Mouse (Mus musculus) retina, embryonic 14.5 days (tissue): ENCODE data around the gene Pip5kl1.
A peak's percentile ranks its signal among the peaks of the same experiment; 100 is the strongest.

Experiments used
- DNase-seq: peaks from one replicate; pipeline ENCODE4 v3.0.0-alpha.2; 2015; ENCODE audit warnings: low spot score

Gene Pip5kl1

DNA sequence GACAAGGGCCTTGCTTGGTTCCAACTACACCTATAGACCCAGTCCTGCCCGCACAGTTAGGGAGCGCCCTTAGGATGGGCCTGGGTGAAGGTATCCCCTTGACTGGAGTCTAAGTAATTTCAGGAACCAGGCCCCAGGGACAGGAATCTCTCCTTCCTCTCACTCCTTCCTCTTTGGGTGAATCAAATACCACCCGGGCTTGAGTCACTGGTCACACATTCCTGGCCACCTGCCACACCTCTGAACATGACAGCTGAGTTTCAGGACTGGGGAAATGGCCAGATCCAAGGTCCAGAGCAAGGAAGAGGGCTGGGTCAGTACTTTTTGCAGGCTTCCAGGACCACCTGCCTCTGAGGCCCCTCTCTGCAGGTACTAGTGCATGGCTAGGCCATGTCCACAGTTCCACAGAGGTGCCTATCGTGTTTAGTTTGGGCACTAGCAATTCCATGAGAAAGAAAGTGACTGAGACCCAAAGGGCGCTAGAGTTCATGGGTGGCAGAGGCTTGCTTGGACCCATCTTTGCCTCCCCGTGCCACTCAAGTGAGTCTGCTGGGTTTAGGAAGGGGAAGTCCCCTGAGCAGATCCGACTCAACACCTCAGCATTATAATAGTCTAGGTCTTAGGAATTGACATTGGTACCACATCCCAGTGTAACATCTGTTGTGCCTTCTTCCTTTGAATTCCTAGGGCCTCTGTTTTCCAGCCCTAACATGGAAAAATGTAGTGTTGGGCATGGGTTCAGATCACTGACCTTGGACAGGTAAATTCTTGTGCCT, 26.4 kb upstream of the Pip5kl1 start:
- DNase-seq: no peak

- no peak for DNase-seq
Measured at GRCm38 (mm10) chr2:32549171-32549570, 25.4 kb upstream of the Pip5kl1 start.

- DNase-seq: no peak
Measured at GRCm38 (mm10) chr2:32549764-32550163, 24.8 kb upstream of the Pip5kl1 start.

GRCm38 (mm10) chr2:32551236-32551635, 23.4 kb upstream of the Pip5kl1 start:
- no peak for DNase-seq

DNA sequence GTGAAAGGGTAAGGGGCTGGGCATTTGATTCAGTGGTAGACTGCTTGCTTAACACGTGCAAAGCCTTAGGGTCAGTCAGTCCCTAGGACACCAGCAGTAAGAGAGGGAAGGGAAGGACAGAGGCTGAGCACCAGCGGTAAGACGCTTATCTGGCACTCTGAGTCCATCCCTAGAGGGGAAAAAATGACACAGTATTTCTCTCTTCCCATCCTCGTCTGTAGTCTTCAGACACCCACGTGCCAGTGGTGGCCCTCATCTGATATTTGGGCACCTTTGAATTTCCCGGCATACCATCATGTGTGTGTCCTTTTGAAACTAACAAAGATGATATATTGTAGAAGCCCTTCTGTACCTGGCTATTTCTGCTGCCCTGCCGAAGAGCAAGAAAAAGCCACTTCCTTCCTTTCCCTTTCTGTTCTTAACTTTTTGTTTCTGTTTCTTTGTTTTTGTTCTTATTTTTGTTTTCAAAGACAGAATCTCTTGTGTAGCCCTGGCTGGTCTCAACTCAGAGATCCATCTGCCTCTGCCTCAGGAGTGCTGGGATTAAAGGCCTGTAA, 20.9 kb upstream of the Pip5kl1 start:
- no peak for DNase-seq

- DNase-seq: no peak
Measured at GRCm38 (mm10) chr2:32555484-32555883, 19.1 kb upstream of the Pip5kl1 start.

DNA sequence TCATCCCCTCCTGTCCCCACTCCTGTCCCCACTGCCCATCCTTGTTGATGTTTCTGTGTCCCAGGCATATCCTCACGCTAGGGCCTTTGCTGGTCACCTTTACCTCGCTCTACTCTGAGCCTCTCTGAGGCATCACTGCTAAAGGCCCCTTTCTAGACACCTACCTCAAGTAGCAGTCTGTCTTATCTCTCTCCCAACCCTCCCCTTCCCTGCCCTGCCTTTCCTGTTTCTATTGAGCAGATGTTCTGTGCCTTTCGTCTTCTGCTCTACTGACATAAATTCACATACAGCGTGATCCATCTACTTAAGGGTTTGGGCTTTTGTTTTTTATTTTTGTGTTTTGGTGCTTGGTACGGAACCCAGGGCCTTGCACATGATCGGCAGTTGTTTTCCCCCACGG, 18.6 kb upstream of the Pip5kl1 start:
- DNase-seq: no peak

- DNase-seq: peak; percentile 80
Measured at GRCm38 (mm10) chr2:32559570-32559969, 15.0 kb upstream of the Pip5kl1 start.

DNA sequence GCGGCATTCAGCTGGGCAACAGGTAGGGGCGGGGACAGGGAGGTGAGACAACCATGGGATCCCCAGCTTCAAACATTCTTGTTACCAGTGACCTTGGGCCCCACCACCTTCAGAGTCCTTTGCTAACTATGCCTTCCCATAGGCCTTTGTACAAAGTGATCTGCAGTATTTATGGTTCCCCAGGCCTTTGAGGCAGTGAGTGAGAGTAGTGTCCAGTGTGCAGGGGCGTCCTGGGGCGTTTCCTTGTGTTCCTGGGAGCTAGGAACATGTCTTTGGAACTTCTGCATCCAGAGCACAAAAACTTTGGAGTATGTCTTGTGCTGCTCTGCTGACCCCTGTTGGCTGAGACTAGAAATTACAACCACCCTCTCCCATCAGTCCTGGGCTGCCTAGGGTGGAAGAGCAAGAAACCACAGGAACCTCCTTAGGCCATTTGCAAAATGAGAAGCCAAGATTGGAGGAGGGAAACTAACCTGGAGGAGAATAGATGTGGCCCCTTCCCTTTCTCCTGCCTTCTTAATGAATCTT, 8.0 kb upstream of the Pip5kl1 start:
- DNase-seq: peak; percentile 87

GRCm38 (mm10) chr2:32568149-32568548, 6.4 kb upstream of the Pip5kl1 start:
- DNase-seq: no peak

DNA sequence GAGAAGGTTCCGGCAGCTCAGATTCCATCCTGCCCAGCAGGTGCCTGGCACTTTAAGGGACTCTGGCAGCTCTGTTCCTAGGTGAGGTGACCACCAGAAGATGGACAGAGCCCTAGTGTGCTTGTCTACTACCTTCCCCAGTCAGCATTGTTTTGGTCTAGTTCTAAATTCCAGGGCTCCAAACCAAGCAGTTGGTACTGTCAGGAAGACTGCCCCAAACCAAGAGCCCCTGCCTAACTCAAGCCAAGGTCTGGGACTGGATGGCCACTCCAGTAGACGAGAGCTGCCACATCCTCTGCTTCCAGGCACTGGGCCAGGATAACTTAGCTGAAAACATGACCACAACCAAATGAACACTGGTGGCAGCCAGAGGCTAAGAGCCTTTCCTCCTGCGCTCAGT, 5.7 kb upstream of the Pip5kl1 start:
- DNase-seq: no peak

GRCm38 (mm10) chr2:32570698-32571494, 3.7 kb upstream of the Pip5kl1 start, which contains the start of gene Dpm2:
TSS of gene Dpm2 (plus strand) at chr2:32570858.
- peak; percentile 92 for DNase-seq

GRCm38 (mm10) chr2:32572196-32572595, 2.4 kb upstream of the Pip5kl1 start:
- no peak for DNase-seq

GRCm38 (mm10) chr2:32574901-32575585, 446 bp downstream of the Pip5kl1 start:
- DNase-seq: peak; percentile 78

DNA sequence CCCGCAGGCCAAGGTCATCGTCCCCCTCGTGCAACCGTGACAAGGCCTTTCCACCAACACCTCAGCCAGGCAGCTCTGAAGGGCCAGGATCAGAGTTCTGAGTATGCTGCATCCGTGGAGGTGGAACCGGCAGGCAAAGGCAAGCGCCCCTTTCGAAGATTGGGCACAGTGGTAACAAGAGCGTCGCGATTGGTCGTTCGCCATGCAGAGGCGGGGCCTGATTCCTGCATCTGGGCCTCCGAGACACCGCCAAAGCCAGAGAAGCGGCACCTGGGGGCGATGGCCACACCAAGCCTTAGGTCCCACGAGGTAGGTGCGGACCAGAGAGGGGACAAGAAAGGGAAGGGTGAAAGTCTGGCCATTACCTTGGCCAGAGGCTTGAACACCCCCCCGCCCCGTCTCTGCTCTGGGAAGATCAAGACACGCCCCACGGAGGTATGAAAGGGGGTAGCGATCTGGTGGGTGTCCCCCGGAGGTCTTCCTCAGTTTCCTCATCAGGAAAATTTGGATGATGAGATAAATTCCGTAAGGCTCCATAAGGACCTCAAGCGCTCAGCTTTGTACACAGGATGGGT, 1.1 kb downstream of the Pip5kl1 start, which contains the start of gene 9430097D07Rik:
Gene 9430097D07Rik (minus strand): TSS at position 99 of the 575 bp plus-strand sequence.
- DNase-seq: peak; percentile 76

GRCm38 (mm10) chr2:32576532-32576931, 1.9 kb downstream of the Pip5kl1 start:
- no peak for DNase-seq

DNA sequence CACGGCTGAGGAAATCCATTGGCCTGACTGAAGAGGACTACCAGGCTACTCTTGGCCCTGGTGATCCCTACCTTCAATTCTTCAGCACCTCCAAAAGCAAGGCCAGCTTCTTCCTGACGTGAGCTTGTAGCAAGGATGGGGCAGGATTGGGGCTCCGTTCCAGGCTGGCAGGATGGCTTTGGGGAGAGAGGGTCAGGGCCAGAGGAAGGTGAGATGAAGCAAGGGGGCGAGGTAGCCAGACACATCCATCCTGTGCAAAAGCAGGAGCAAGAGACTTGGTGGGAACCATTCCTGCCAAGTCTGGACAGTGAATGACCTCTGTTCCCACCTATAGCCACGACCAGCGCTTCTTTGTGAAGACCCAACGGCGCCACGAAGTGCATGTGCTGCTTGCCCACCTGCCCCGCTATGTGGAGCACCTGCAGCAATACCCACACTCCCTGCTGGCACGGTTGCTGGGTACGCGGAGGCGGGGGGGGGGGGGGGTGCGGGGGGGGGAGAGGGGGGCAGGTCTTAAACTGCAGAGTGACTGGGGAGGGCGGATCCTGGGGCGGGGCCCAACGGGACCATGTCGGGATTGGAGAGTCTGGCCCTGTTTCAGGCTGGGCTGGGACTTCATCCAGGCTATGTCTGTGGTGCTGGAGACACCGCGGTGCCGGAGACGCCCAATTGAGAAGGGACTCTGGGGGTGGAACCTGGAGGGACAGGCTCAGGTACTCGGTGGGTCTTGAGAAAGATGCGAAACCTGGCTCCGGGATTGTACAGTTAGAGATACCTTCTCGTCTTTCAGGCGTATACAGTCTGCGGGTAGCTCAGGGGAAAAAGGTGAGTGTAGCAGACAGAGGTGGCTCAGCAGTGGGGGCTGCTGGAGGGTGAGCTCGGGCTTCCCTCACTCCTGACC, 3.8 kb downstream of the Pip5kl1 start:
- no peak for DNase-seq

- peak; percentile 70 for DNase-seq
Measured at GRCm38 (mm10) chr2:32581450-32582095, 7.0 kb downstream of the Pip5kl1 start.

GRCm38 (mm10) chr2:32582830-32583799, 8.5 kb downstream of the Pip5kl1 start:
- DNase-seq: peak; percentile 96
